8 mouse cellular contexts compared by ENCODE assay signal in the genomic region with DNA sequence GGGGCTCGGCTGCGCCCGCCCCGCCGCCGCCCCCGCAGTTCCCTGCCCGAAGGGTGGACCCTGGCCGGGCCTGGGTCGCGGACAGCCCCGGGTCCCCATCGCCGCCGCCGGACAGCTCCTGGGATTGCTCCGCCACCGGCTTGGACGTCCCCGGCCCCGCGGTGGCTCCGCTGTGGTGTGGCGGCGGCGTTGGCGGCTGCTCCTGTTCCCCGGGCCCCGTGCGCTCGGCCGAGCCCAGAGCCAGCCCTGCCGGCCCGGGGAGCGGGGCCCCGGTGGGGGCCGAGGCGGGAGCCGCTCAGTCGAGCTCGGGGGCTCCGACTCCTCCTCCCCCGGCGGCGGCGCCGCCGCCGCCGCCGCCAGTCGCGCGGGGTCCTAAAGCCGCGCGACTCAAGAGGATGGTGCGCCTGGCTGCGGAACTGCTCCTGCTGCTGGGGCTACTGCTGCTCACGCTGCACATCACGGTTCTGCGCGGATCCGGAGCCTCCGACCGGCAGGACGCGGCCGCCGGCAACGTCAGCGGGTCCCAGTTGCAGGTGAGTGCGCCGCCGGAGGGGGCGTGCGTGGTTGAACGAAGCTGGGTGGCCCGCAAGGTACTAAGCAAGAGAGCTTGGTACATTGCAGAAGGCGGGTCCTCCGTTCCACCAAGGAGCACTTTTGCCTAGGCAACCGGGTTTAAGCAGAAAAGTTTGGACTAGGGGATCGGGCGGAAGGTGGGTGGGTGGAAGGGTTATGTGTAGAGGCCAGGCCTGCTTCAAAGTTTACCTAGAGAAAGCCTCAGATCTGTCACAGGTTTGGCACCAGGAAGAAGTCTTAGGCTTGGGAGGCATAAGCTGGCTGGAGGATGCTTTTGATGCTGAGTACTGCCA. TPM values are rescaled to one million over a fixed set of nuclear protein-coding genes. Genes with fewer than 3 reads are reported as not detected.
A peak's percentile ranks its signal among the peaks of the same experiment; 100 is the strongest.
DNase-seq lines count a peak whose midpoint lies in the region; ATAC-seq and TF ChIP-seq lines count a peak whose summit lies in the region.

No protein-coding gene starts in this region.

- POLR2A ChIA-PET in Patski (lab: Charles Lee), result no interaction called here

- WGBS in liver, embryonic 16.5 days (ENCODE audit: insufficient replicate concordance), result under 1% methylated on average over 67 of the region's 84 CpGs

- DNase-seq in Patski (ENCODE audit: low read depth, low spot score), result no peak
- DNase-seq in cerebellum, adult 8-10 months, result peak; percentile 56
- DNase-seq in forelimb bud, embryonic 11.5 days (ENCODE audit: low read depth, low spot score), result peak; percentile 73
- peak; percentile 1 for DNase-seq in heart, postnatal 25 days (ENCODE audit: low spot score)
- peak; percentile 67 to 78 for DNase-seq in kidney, postnatal 4 days
- peak; percentile 12 for DNase-seq in ovary, postnatal 14 days (ENCODE audit: low spot score)
- DNase-seq in adipocyte (ENCODE audit: low spot score), result no peak

- no peak overlapping the region for H3K27ac ChIP-seq in liver, embryonic 16.5 days (ENCODE audit: low read length)

- CTCF ChIA-PET in Patski (lab: Charles Lee), result no interaction called here

- peak overlapping the region; percentile 77 for H3K4me2 ChIP-seq in liver, embryonic 16.5 days (ENCODE audit: low read depth, low read length)

- in situ Hi-C loops in Patski (cut with MboI; ENCODE audit: low pct_unique_long_range_greater_than_20kb), result no loop called here

- no peaks in the 10 kb centered on the region for H3K4me1 ChIP-seq in liver, embryonic 16.5 days (ENCODE audit: control insufficient read depth, low read depth, low read length)

- H3K36me3 ChIP-seq in liver, embryonic 16.5 days (ENCODE audit: control insufficient read depth, insufficient read depth), result no peaks in the 10 kb centered on the region

- peak overlapping the region; percentile 60 for H3K4me3 ChIP-seq in liver, embryonic 16.5 days (ENCODE audit: low read depth, low read length)

- no peak overlapping the region for H3K9ac ChIP-seq in liver, embryonic 16.5 days (ENCODE audit: low read depth, low read length)

- H3K9me3 ChIP-seq in liver, embryonic 16.5 days (replicated peaks; ENCODE audit: control insufficient read depth, low read length), result no peaks in the 10 kb centered on the region

- TF ChIP-seq CTCF in Patski (IDR thresholded peaks at IDR 0.05), result no peak

- peaks cover 65% of the 10 kb centered on the region for H3K27me3 ChIP-seq in Patski
- peaks cover 47% of the 10 kb centered on the region for H3K27me3 ChIP-seq in liver, embryonic 16.5 days (ENCODE audit: control insufficient read depth, insufficient read depth, low read depth, low read length)

- ATAC-seq in Patski, result peak; percentile 34
- ATAC-seq in liver, embryonic 16.5 days (ENCODE audit: low read depth), result peak; percentile 47; the same call in 1 of the 2 replicates

- intact Hi-C loops in heart, postnatal 25 days (cut with DNase I), result no loop called here

RNA-seq across cellular contexts. Expression of a gene that starts 0.5 kb away (rescaled TPM):
- not detected for polyA plus RNA-seq in Patski (2021)
- total RNA-seq in heart, postnatal 25 days (2021), result under 1 TPM; 0.70 to 0.81 TPM
- not detected in 2 replicates for polyA plus RNA-seq in liver, embryonic 16.5 days (2015; fragmentation: Nextera tagmentation; extraction: Ambion mirVana)

Comparison
In these comparisons a context has a peak if more than half of its experiments do, and no peak if none do; other contexts are left out.
1. DNase-seq: peak in cerebellum, adult 8-10 months (single experiment), forelimb bud, embryonic 11.5 days (single experiment), heart, postnatal 25 days (single experiment), kidney, postnatal 4 days (2 of 2) and ovary, postnatal 14 days (single experiment); none in Patski (single experiment) and adipocyte (single experiment).